Mouse (Mus musculus): ENCODE measurements at regions not wholly inside any gene's neighbourhood (a gene's known extent, or its start where the extent isn't known, plus 50 kb on each side); places are given as distances from the start of the nearest gene placed in this dataset.

DNA sequence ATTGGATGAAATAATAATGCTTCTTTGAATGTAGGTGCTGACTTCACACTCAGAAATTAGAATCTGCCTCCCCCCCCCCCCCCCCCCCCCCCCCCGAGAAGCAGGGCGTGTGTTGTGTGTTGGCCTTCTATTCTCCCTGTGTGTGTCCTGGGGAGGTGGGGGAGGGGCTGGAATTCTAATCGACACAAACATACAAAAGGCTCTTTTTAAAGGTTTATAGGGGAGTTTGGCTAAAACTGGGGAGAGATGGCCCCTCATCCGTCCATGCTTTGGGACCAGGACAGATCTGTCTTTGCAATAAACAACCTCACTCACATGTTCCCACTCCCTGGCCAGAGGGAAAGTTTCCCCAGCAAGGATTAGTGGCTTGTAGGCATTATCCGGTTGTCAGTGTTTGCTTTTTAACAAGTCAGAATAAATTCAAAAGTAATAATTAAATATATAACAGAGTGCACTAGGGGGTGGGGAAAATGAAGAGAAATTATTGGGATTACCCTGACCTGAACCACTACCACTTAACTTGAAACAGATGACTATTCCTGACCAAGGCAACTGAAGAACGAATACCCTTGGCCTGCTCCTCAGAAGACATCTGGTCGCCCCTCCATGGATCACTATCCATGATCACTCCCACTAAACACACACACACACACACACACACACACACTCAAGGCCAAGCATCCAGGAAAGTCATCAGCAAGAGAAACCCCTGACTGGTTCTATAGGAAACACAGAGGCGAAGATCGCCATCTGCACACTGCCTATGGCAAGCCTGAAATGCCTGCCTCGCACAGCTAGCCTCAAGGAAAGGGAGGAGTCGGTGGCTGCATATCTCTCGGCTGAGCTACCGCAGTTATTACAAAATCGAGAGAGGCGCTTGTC lies 223.5 kb upstream of the Rgma start:
- no peak overlapping the region for H3K4me3 ChIP-seq (replicated peaks; ENCODE audit: low read depth, low read length)
- H3K4me1 ChIP-seq (replicated peaks; ENCODE audit: insufficient read depth, low read length), result no peaks in the 10 kb centered on the region
- no peak overlapping the region for H3K4me2 ChIP-seq (ENCODE audit: low read length)
- H3K9me3 ChIP-seq (replicated peaks; ENCODE audit: low read length), result no peaks in the 10 kb centered on the region
- H3K36me3 ChIP-seq (ENCODE audit: insufficient read depth, low read length), result no peaks in the 10 kb centered on the region
- no peaks in the 10 kb centered on the region; the same call in 1 of the 2 replicates for H3K27me3 ChIP-seq (ENCODE audit: insufficient read depth, low read length)
- DNase-seq (ENCODE audit: low spot score) (no peak), ATAC-seq (replicated peaks; ENCODE audit: low FRiP score, low read depth) (no peak)
- no peak overlapping the region for H3K9ac ChIP-seq (ENCODE audit: low read depth, low read length)
- TF ChIP-seq CTCF (IDR thresholded peaks at IDR 0.05; ENCODE audit: low read depth), result no peak
- no peak overlapping the region for H3K27ac ChIP-seq
- 67% methylated on average over 13 of the region's 15 CpGs for WGBS

DNA sequence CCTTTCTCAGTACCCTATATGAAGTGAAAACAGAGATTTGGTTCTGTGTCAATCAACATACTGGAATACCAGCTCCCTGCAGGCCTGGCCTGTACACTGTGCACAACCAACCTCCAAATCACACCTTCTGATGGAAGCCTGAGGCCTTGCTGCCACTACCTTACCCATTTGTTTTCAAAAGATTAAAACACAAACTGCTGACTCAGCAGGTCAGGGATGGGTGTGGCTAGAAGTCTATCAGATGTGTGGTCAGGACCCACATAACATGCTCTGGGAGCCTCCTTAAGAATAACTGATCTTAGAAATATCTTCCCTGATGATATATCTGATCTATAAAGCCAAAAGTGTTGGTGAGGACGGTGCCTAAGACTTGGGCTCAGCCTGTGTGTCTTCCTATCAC lies 221.6 kb upstream of the Rgma start:
- Histone ChIP-seq H3K9ac (ENCODE audit: low read depth, low read length) (no peak overlapping the region), H3K36me3 (ENCODE audit: insufficient read depth, low read length) (no peaks in the 10 kb centered on the region), H3K4me2 (ENCODE audit: low read length) (no peak overlapping the region), H3K4me3 (replicated peaks; ENCODE audit: low read depth, low read length) (no peak overlapping the region), H3K4me1 (replicated peaks; ENCODE audit: insufficient read depth, low read length) (no peaks in the 10 kb centered on the region), H3K27ac (no peak overlapping the region), H3K9me3 (replicated peaks; ENCODE audit: low read length) (no peaks in the 10 kb centered on the region), H3K27me3 (ENCODE audit: insufficient read depth, low read length) (no peaks in the 10 kb centered on the region; the same call in 1 of the 2 replicates)
- 92% methylated on average over 1 of the region's 1 CpGs for WGBS
- TF ChIP-seq CTCF (IDR thresholded peaks at IDR 0.05; ENCODE audit: low read depth), result no peak
- no peak for DNase-seq (ENCODE audit: low spot score)
- ATAC-seq (replicated peaks; ENCODE audit: low FRiP score, low read depth), result no peak

DNA sequence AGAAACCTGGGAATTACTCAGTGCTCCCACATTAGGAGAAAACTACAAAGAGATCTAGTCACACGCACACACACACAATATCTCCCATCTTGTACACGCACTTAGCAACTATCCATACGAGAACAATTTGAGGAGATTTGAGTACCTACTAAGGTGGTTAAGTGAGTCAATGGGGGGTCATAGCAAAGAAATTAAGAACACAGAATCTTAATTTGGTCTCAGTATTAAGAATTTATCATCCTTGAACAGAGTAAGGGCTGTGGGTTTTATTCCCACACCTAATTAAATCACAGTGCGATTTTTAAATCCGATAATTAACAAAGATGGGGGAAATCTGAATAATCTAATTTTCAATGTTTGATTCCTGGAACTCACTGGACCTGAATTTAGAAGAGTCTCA lies 216.5 kb upstream of the Rgma start:
- no peaks in the 10 kb centered on the region for H3K27me3 ChIP-seq (ENCODE audit: insufficient read depth, low read length)
- H3K36me3 ChIP-seq (ENCODE audit: insufficient read depth, low read length), result no peaks in the 10 kb centered on the region
- no peaks in the 10 kb centered on the region for H3K4me1 ChIP-seq (replicated peaks; ENCODE audit: insufficient read depth, low read length)
- WGBS, result 82% methylated on average over 5 of the region's 5 CpGs
- no peaks in the 10 kb centered on the region for H3K9me3 ChIP-seq (replicated peaks; ENCODE audit: low read length)
- H3K27ac ChIP-seq, result no peak overlapping the region
- no peak overlapping the region for H3K4me3 ChIP-seq (replicated peaks; ENCODE audit: low read depth, low read length)
- ATAC-seq (replicated peaks; ENCODE audit: low FRiP score, low read depth) (no peak), DNase-seq (ENCODE audit: low spot score) (no peak)
- H3K4me2 ChIP-seq (ENCODE audit: low read length), result no peak overlapping the region
- no peak for TF ChIP-seq CTCF (IDR thresholded peaks at IDR 0.05; ENCODE audit: low read depth)
- H3K9ac ChIP-seq (ENCODE audit: low read depth, low read length), result no peak overlapping the region

DNA sequence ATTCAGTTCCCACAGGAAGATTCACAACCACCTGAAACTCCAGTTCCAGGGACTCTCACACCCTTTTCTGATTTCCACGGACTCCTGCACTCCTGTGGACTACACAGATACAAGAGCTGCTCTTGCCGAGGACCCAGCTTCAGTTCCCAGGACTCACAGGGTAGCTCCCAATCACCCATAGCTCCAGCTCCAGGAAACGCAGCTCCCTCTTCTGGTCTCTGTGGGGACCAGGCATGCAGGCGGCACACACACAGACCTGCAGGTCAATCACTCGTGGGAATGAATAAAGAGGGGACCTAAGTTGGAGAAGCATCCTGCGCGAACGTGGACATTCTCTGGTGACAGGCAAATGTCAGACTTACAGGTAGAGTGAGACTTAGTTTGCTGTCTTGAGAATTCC lies 214.3 kb upstream of the Rgma start:
- H3K9me3 ChIP-seq (replicated peaks; ENCODE audit: low read length), result no peaks in the 10 kb centered on the region
- no peaks in the 10 kb centered on the region for H3K36me3 ChIP-seq (ENCODE audit: insufficient read depth, low read length)
- H3K4me3 ChIP-seq (replicated peaks; ENCODE audit: low read depth, low read length), result no peak overlapping the region
- H3K4me1 ChIP-seq (replicated peaks; ENCODE audit: insufficient read depth, low read length), result no peaks in the 10 kb centered on the region
- H3K9ac ChIP-seq (ENCODE audit: low read depth, low read length), result no peak overlapping the region
- H3K27ac ChIP-seq, result no peak overlapping the region
- no peaks in the 10 kb centered on the region for H3K27me3 ChIP-seq (ENCODE audit: insufficient read depth, low read length)
- 80% methylated on average over 8 of the region's 8 CpGs for WGBS
- DNase-seq (ENCODE audit: low spot score) (no peak), ATAC-seq (replicated peaks; ENCODE audit: low FRiP score, low read depth) (no peak)
- TF ChIP-seq CTCF (IDR thresholded peaks at IDR 0.05; ENCODE audit: low read depth), result peak; percentile 26; the same call in 1 of the 2 replicates
- H3K4me2 ChIP-seq (ENCODE audit: low read length), result no peak overlapping the region

DNA sequence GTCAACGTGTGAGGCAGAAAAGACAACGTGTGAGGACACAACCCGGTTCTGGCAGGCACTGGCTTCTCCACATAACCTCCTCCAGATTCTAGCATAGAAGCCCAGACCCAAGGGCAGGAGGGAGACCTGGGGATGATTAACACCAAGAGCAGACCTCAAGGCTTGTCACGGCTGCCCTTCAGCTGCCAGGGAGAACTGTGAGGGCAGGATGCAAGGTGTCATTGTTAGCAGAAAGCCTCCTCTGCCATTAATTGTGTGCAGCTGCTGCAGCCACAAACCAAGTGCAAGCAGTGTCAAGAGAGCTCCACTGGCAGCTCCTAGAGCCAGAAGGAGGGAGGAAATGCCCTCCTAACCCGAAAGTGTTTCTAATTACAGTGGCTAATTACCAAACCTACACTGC lies 211.6 kb upstream of the Rgma start:
- 18% methylated on average over 5 of the region's 5 CpGs for WGBS
- no peak for DNase-seq (ENCODE audit: low spot score)
- H3K27ac ChIP-seq, result no peak overlapping the region
- no peak for ATAC-seq (replicated peaks; ENCODE audit: low FRiP score, low read depth)
- H3K27me3 ChIP-seq (ENCODE audit: insufficient read depth, low read length), result no peaks in the 10 kb centered on the region
- H3K9me3 ChIP-seq (replicated peaks; ENCODE audit: low read length), result no peaks in the 10 kb centered on the region
- H3K4me1 ChIP-seq (replicated peaks; ENCODE audit: insufficient read depth, low read length), result no peaks in the 10 kb centered on the region
- no peak overlapping the region for H3K4me2 ChIP-seq (ENCODE audit: low read length)
- no peak for TF ChIP-seq CTCF (IDR thresholded peaks at IDR 0.05; ENCODE audit: low read depth)
- H3K9ac ChIP-seq (ENCODE audit: low read depth, low read length), result no peak overlapping the region
- H3K36me3 ChIP-seq (ENCODE audit: insufficient read depth, low read length), result no peaks in the 10 kb centered on the region
- no peak overlapping the region for H3K4me3 ChIP-seq (replicated peaks; ENCODE audit: low read depth, low read length)

DNA sequence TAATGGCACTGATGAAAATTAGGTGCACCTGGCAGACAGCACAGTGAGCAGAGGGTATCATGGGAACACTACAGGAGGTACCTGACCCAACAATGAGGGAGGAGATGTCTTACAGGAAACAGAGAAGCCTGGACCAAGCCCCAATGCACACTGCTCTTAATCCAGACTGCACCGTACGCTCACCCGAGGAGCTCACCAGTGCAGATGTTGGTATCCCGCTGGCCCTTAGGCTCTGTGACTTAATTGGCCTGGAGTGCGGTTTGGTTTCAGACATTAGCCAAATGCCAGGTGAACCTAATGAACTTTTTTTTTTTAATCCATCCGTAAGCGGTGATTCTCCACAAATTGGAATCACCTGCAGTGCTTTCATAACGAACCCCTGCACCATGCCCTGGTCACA lies 209.8 kb upstream of the Rgma start:
- Histone ChIP-seq H3K9me3 (replicated peaks; ENCODE audit: low read length) (no peaks in the 10 kb centered on the region), H3K27ac (no peak overlapping the region), H3K4me2 (ENCODE audit: low read length) (no peak overlapping the region), H3K9ac (ENCODE audit: low read depth, low read length) (no peak overlapping the region), H3K36me3 (ENCODE audit: insufficient read depth, low read length) (no peaks in the 10 kb centered on the region), H3K27me3 (ENCODE audit: insufficient read depth, low read length) (no peaks in the 10 kb centered on the region), H3K4me3 (replicated peaks; ENCODE audit: low read depth, low read length) (no peak overlapping the region), H3K4me1 (replicated peaks; ENCODE audit: insufficient read depth, low read length) (no peaks in the 10 kb centered on the region)
- ATAC-seq (replicated peaks; ENCODE audit: low FRiP score, low read depth) (no peak), DNase-seq (ENCODE audit: low spot score) (no peak)
- TF ChIP-seq CTCF (IDR thresholded peaks at IDR 0.05; ENCODE audit: low read depth), result no peak
- 93% methylated on average over 8 of the region's 8 CpGs for WGBS
